Mouse (Mus musculus) C2C12 (cell line): ENCODE data around the gene Olfr1100. TPM values are rescaled to one million over a fixed set of nuclear protein-coding genes. Genes with fewer than 3 reads are reported as not detected.

Source experiments
- H3K27me3 ChIP-seq: one replicate; pipeline ENCODE4 v1.6.1; 2011; ENCODE audit not compliant: control insufficient read depth, insufficient read depth, insufficient read length
- H3K36me3 ChIP-seq: one replicate; pipeline ENCODE4 v1.6.1; 2011; ENCODE audit not compliant: control insufficient read depth, insufficient read depth
- H3K4me3 ChIP-seq: one replicate; pipeline ENCODE4 v1.5.1; 2011; ENCODE audit warnings: mild to moderate bottlenecking, control low read depth; ENCODE audit not compliant: poor library complexity, insufficient read depth, severe bottlenecking
- H3K79me2 ChIP-seq: one replicate; pipeline ENCODE4 v1.6.1; 2011; ENCODE audit not compliant: control insufficient read depth, insufficient read depth
- H3K79me3 ChIP-seq: one replicate; pipeline ENCODE4 v1.6.1; 2011; ENCODE audit warnings: low read depth, control low read depth
- H3ac ChIP-seq: one replicate; pipeline ENCODE3; 2011; ENCODE audit warnings: low read depth; ENCODE audit not compliant: control insufficient read depth, insufficient read length
- FOSL1 ChIP-seq: IDR thresholded peaks from one replicate; pipeline ENCODE4 v1.8.0; 2011; ENCODE audit warnings: mild to moderate bottlenecking, low read length; ENCODE audit not compliant: poor library complexity, insufficient read depth, severe bottlenecking
- USF1 ChIP-seq: IDR thresholded peaks from one replicate; pipeline ENCODE4 v1.6.1; 2011; ENCODE audit warnings: low read depth, mild to moderate bottlenecking, control low read depth, moderate library complexity
- polyA plus RNA-seq: library from polyadenylated mRNA; unstranded; fragments of >200 nt; fragmentation: generic; extraction: Trizol; gene quantifications from one replicate; pipeline ENCODE4 v1.2.1, GENCODE M21; 2012; ENCODE audit warnings: missing spikeins

The Olfr1100 gene
- polyA plus RNA-seq, 1 experiment = not detected

DNA sequence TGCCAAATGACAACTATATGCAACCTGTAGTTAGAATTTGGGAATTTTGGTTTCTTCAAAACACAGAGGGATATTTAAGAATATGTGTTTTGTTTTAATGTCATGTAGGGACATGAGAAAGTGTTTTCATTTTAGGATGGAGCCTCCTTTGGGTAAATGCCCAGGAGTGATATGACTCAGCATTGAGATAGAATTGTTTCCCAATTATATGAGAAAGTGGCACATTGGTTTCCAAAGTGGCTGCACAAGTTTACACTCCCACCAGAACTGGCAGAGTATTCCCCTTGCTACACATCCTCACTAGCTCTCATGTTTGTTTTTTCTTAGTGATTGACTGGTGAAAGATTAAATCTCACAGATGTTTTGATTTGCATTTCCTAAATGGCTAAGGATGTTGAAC lies 53.2 kb downstream of the Olfr1100 start:
- no peak overlapping the region for H3K4me3 ChIP-seq
- TF ChIP-seq FOSL1 (no peak), USF1 (no peak)
- H3K79me2 ChIP-seq = no peaks in the 10 kb centered on the region
- no peaks in the 10 kb centered on the region for H3K27me3 ChIP-seq
- no peaks in the 10 kb centered on the region for H3K36me3 ChIP-seq
- no peak overlapping the region for H3ac ChIP-seq
- no peaks in the 10 kb centered on the region for H3K79me3 ChIP-seq

Other genes with a start within 250 kb of the Olfr1100 start
- gene Olfr1089, start 246.3 kb downstream of the Olfr1100 start, polyA plus RNA-seq = not detected
- gene Olfr1090, start 221.0 kb downstream of the Olfr1100 start, polyA plus RNA-seq = not detected
- gene Olfr1093, start 197.5 kb downstream of the Olfr1100 start, polyA plus RNA-seq = not detected
- not detected for gene Olfr141, start 169.9 kb downstream of the Olfr1100 start, polyA plus RNA-seq
- gene Olfr1094, start 155.3 kb downstream of the Olfr1100 start, polyA plus RNA-seq = not detected
- not detected for gene Olfr1095, start 128.3 kb downstream of the Olfr1100 start, polyA plus RNA-seq
- gene Gm13723, start 105.2 kb downstream of the Olfr1100 start, polyA plus RNA-seq = not detected
- not detected for gene Olfr1097, start 87.7 kb downstream of the Olfr1100 start, polyA plus RNA-seq
- gene Olfr1098, start 55.4 kb downstream of the Olfr1100 start, polyA plus RNA-seq = not detected
- not detected for gene Olfr1099, start 19.3 kb downstream of the Olfr1100 start, polyA plus RNA-seq
- not detected for gene Olfr1101, start 11.3 kb upstream of the Olfr1100 start, polyA plus RNA-seq
- not detected for gene Olfr1102, start 18.4 kb upstream of the Olfr1100 start, polyA plus RNA-seq
- gene Olfr1104, start 47.1 kb upstream of the Olfr1100 start, polyA plus RNA-seq = not detected
- gene Olfr1105, start 56.6 kb upstream of the Olfr1100 start, polyA plus RNA-seq = not detected
- gene Olfr1106, start 72.3 kb upstream of the Olfr1100 start, polyA plus RNA-seq = not detected
- gene Olfr1107, start 95.9 kb upstream of the Olfr1100 start, polyA plus RNA-seq = not detected
- not detected for gene Olfr1109, start 116.1 kb upstream of the Olfr1100 start, polyA plus RNA-seq
- gene Olfr259, start 134.6 kb upstream of the Olfr1100 start, polyA plus RNA-seq = not detected
- not detected for gene Olfr1110, start 160.3 kb upstream of the Olfr1100 start, polyA plus RNA-seq
- gene Olfr1111, start 172.7 kb upstream of the Olfr1100 start, polyA plus RNA-seq = not detected
- not detected for gene Olfr1112, start 207.8 kb upstream of the Olfr1100 start, polyA plus RNA-seq
- gene Olfr1113, start 229.0 kb upstream of the Olfr1100 start, polyA plus RNA-seq = not detected